Mouse (Mus musculus) fat pad, adult 2 months (tissue): ENCODE data around the gene Gm43302.
"Not testable (repeated sequence)": the region's sequence is repeated elsewhere in the genome, so short reads cannot be mapped to it uniquely, and the experiment has no call there.

Experiments
- DNase-seq: peaks from one replicate; pipeline ENCODE4 v3.0.0-alpha.2; 2011; ENCODE audit warnings: low read depth, low spot score; ENCODE audit errors: extremely low read depth

Gene Gm43302

GRCm38 (mm10) chr5:105199149-105199548 lies 94.3 kb downstream of the Gm43302 start:
- not testable (repeated sequence) for DNase-seq

- not testable (repeated sequence) for DNase-seq
Observed at GRCm38 (mm10) chr5:105197915-105198560, 95.5 kb downstream of the Gm43302 start.

- DNase-seq, result not testable (repeated sequence)
Observed at GRCm38 (mm10) chr5:105196308-105196707, 97.2 kb downstream of the Gm43302 start.

GRCm38 (mm10) chr5:105192536-105192935 lies 101.0 kb downstream of the Gm43302 start:
- DNase-seq, result not testable (repeated sequence)

- DNase-seq, result no peak
Observed at GRCm38 (mm10) chr5:105181446-105181845, 112.0 kb downstream of the Gm43302 start.
